Mouse (Mus musculus) spleen, adult 10 weeks (tissue): Measurements from ENCODE around the gene Npepps. TPM values are rescaled to one million over a fixed set of nuclear protein-coding genes. Genes with fewer than 3 reads are reported as not detected.

Experiments used
- polyA plus RNA-seq: library from polyadenylated mRNA; stranded (reverse); fragments of 350-450 nt; fragmentation: Illumina TruSeq; extraction: RNeasy Lipid Tissue Mini Kit (QIAGEN cat#74804); gene quantifications from one replicate; pipeline ENCODE4 v1.2.3, GENCODE M21; 2015; ENCODE audit warnings: low replicate concordance; ENCODE audit not compliant: insufficient read depth

Npepps gene
- 51.2 TPM for polyA plus RNA-seq

GRCm38 (mm10) chr11:97280216-97280861 is at the start of gene Npepps:
Gene Npepps (minus strand): TSS chr11:97280638.

GRCm38 (mm10) chr11:97315504-97316503 is 35.4 kb upstream of the Npepps start, which contains the start of gene Mrpl45:
Gene Mrpl45 (plus strand): TSS chr11:97315716.

GRCm38 (mm10) chr11:97187764-97188642 is 92.4 kb downstream of the Npepps start, which contains the start of gene Kpnb1:
Gene Kpnb1 (minus strand): TSS chr11:97187881.

Other genes starting within 250 kb of the Npepps start
- not detected for gene Lrrc46, start 239.2 kb downstream of the Npepps start, polyA plus RNA-seq
- 40.6 TPM for gene Mrpl10, start 239.1 kb downstream of the Npepps start, polyA plus RNA-seq
- gene Osbpl7, start 230.0 kb downstream of the Npepps start, polyA plus RNA-seq: 6.2 TPM
- gene Tbx21, start 165.3 kb downstream of the Npepps start, polyA plus RNA-seq: 7.5 TPM
- 6.7 TPM for gene Tbkbp1, start 129.1 kb downstream of the Npepps start, polyA plus RNA-seq
- 199 TPM for gene Kpnb1, start 92.8 kb downstream of the Npepps start, polyA plus RNA-seq
- 24.6 TPM for gene Mrpl45, start 35.1 kb upstream of the Npepps start, polyA plus RNA-seq
- 0.07 TPM for gene Gpr179, start 71.4 kb upstream of the Npepps start, polyA plus RNA-seq
- gene Socs7, start 81.9 kb upstream of the Npepps start, polyA plus RNA-seq: 14.6 TPM
- 14.1 TPM for gene Arhgap23, start 134.9 kb upstream of the Npepps start, polyA plus RNA-seq
- gene 4933428G20Rik, start 219.7 kb upstream of the Npepps start, polyA plus RNA-seq: not detected